Mouse (Mus musculus): ENCODE results near the gene Muc13.
A peak's percentile ranks its signal among the peaks of the same experiment; 100 is the strongest.

Muc13 gene

DNA sequence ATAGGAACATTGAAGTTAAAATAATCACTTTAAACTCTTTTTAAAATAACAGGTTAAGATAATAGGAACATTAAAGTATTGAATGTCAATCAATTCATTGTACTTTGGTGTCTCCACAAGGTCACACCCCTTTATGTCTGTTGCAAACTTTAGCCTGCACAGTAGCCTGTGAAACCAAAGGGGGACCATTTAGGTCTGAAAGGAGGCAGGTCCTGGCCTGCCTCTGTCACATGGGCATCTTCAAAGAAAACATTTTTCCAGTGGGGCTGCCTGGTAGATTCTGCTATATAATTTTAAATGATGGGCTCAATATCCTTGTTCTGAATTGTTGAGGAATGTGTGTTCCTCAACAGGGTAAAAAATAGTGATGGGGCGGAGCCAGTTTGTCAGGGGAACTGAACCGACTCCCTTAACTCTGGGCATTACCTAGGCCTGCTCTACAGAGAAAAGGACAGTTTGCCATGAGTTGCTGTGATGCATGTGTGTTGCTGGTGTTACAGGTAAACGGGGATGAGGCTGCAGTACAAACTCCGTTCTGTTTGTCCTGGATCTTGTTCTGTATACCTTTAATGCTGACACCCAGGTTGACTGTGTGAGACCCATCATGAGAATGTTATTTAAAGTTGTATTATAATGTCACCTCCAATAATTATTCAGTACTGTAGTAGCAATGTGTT, 22.9 kb upstream of the Muc13 start:
- no peak for DNase-seq

DNA sequence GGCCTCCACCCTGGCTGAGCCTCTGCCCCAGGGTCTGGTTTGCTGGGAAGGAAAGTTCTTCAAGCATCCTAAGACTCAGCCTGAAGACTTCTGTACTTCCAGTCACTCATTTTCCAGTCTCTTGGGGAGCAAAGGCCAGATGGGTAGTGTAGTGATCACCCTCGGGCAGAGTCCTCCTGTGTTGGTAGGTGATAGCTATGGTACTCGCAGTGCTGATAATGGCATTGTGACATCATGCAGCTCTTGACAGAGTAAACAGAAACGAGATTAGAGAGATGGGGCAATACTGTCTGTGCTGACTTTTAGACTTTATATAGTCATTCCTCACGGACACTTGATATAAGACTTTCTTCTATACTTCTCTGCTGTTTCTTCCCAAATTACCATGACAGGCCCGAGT, 21.0 kb upstream of the Muc13 start:
- no peak for DNase-seq

DNA sequence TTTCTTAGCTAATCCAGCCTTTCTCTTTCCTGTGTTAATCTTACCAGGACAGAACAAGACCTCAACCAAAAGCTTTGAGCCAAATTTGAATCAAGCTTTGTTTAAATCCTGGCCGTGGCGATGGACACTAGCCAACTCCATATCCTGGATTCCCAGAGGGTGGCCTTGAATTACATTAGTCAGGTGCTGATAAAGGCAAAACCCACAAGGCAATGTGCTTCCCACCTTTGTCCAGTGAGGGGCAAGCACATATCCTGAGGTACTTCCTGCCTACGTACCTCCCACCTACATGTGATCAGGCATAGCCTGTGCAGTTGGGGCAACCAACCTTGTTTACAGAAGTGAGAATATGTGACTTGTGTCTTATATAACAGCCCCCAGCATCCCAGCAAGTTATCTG, 18.9 kb upstream of the Muc13 start:
- no peak for DNase-seq

GRCm38 (mm10) chr16:33775733-33776335, 18.0 kb upstream of the Muc13 start:
- no peak for DNase-seq

- no peak for DNase-seq
Measured at GRCm38 (mm10) chr16:33776766-33777529, 16.9 kb upstream of the Muc13 start.

DNA sequence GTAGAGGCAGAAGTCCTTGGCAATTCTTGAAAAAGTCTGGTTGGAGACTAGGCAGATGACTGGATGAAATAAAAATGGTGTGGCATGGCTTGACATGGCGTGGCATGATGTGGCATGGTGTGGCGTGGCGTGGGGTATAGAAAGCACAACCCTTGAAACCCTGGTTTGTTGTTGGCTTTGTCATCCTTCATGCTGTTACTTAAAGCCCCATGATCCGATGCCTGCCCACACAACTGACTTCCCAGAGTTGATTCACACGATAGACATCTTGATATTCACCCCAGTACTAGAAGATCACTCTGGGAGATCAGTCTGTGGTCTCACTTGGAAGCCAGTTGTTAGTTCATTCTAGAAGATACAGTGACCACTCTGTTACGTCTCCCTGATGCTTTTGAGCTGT, 16.2 kb upstream of the Muc13 start:
- DNase-seq, result no peak

GRCm38 (mm10) chr16:33781789-33782728, 11.8 kb upstream of the Muc13 start:
- DNase-seq, result no peak

DNA sequence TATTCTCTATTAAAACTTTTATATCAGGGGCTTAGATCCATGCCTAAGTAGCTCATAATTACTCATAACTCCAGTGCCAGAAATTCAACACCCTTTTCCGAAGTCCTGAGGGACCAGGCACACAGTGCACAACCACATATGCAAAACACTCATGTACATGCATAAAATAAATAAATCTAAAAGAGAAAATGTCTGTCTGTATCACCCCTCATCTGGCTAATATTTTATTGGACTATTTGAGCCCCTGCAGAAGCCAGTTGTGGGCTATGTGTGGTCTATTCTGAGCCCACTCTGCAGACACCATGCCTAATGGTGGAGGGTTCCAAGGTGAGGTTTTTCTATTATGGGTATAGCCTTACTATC, 11.1 kb upstream of the Muc13 start:
- no peak for DNase-seq

GRCm38 (mm10) chr16:33784547-33784946, 9.3 kb upstream of the Muc13 start:
- no peak for DNase-seq

- no peak for DNase-seq
Measured at GRCm38 (mm10) chr16:33785092-33785704, 8.6 kb upstream of the Muc13 start.

- DNase-seq, result no peak
Measured at GRCm38 (mm10) chr16:33786657-33787390, 7.0 kb upstream of the Muc13 start.

DNA sequence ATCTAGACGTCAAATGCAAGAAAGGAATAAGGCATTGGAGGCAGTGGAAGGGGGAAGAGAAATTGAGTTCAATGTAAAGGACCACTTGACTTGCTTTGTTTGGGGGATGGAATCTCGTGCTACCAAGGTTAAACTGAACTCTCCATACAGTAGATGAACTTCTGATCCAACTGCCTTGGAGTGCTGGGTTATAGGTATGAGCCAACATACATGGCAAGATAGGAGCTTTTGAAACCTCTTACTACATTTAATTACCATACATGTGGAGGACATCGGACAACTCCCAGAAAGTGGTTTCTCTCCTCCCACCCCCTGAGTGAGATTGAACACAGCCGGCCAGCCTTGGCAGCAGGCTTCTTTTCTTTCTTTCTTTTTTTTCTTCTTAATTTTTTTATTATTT, 1.3 kb downstream of the Muc13 start:
- no peak for DNase-seq

DNA sequence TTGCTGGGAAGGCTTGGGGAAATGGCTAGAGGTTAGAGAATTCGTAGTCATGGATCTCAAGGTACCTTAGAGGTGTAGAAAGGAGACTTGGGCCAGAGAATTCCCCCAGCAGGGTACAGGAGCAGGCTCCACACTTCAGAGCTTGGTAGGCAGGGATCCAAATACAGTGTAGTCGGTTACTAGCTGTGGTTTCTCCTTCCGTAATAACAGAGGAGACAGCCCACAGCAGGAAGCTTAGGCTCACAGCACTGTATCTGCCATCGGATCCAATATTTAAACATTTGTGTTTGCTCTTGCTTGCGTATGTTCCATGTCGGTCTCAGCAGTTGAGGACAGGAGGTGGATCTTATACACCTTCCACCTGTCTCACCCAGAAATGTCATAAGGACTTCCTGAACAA, 2.0 kb downstream of the Muc13 start:
- no peak for DNase-seq

GRCm38 (mm10) chr16:33796756-33797155, 2.9 kb downstream of the Muc13 start:
- DNase-seq, result no peak

DNA sequence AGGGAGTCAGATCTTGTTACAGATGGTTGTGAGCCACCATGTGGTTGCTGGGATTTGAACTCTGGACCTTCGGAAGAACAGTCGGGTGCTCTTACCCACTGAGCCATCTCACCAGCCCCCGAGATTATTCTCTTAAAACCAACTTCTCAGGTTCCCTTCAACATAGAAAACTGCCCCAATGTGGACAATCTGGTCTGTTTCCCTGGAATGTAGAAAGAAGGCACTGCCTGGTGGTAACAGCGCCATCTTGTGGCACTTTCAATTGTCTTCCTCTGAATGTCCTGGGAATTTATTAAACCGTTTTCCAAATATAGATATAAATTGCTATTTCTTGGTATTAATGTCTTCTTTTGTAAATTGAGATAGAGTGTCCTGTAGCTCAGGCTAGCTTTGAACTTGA, 4.0 kb downstream of the Muc13 start:
- DNase-seq, result peak; percentile 44

GRCm38 (mm10) chr16:33810002-33810401, 16.2 kb downstream of the Muc13 start:
- DNase-seq, result no peak

DNA sequence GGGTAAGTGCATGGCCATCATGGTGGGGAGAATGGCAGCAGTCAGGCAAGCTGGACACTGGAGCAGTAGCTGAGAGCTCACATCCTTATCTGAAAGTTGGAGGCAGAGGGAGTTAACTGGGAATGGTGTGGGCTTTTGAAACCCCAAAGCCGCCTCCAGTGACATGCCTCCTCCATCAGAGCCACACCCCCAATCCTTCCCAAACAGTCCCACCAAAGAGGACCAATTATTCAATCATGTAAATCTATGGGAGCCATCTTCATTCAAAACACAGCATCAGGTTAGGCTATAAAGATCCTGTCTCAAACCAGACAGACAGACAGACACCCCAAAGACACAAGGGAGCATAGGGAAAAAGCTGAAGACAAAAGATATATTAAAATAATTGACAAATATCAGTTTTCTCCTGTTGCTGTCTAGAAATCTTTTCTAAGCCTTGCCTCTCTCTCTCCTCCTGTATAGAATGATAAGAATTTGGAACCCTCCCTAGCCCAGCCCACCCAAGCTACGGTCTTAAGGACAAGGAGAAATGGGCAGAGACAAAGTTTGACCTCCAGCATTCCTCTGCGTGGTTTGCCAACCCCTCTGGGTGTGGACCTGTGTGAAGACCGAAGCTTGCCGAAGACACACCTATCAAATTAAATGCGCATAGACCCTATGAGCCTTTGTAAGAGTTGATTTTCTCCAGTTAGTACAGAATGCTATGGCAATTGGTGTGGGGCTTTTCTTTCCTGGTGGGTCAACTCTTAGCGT, 24.8 kb downstream of the Muc13 start:
- DNase-seq, result no peak

- peak; percentile 82 for DNase-seq
Measured at GRCm38 (mm10) chr16:33820269-33821178, 26.7 kb downstream of the Muc13 start.

GRCm38 (mm10) chr16:33824603-33825002, 30.8 kb downstream of the Muc13 start:
- DNase-seq, result no peak

DNA sequence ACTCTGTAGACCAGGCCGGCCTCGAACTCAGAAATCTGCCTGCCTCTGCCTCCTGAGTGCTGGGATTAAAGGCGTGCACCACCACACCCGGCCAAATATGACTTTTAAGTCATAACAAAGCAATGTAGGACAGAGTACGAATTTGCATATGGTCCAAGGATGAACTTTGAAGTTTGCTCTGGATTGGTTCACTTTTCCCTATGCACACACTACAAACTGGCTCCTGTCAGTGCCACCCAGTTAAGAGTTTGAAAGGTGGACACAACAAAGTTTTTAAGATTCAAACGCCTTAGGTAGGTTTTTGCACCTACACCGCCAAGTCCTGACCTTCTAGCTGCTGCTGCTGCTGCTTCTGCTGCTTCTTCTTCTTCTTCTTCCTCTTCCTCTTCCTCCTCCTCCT, 34.7 kb downstream of the Muc13 start:
- DNase-seq, result no peak
